Comparison of ENCODE assay signal across 10 mouse cellular contexts in genomic region chr9:73560037-73560436, GRCm38 (mm10).
DNase-seq lines count a peak whose midpoint lies in the region; ATAC-seq lines count a peak whose summit lies in the region.
"Had no signal": no experiment of that assay in that cellular context is flagged by ENCODE, and none has a peak within 500 bp of the region (broad histone marks: within the 10 kb centered on the region; RNA-seq: fewer than 3 reads in every experiment).

No protein-coding gene starts in this region.

- WGBS in hindbrain, embryonic 11.5 days: 74% methylated on average over 5 of the region's 5 CpGs

- intact Hi-C loops in left cerebral cortex, postnatal 10 days (cut with DNase I): no loop called here
- intact Hi-C loops in left cerebral cortex, postnatal 36 days (cut with DNase I): loop anchor here (10.0 kb wide), 1 partner anchor 395 kb away; no protein-coding TSS in a partner anchor
- intact Hi-C loops in gastrocnemius, postnatal 14 days (cut with DNase I; ENCODE audit: low total_unique reads): no loop called here

- H3K4me2 ChIP-seq in hindbrain, embryonic 11.5 days (replicated peaks; ENCODE audit: low read depth, low read length): no peak overlapping the region

- no peak overlapping the region for H3K9ac ChIP-seq in hindbrain, embryonic 11.5 days (ENCODE audit: low read depth, low read length)

- H3K4me3 ChIP-seq in hindbrain, embryonic 11.5 days (ENCODE audit: low read depth, low read length): no peak overlapping the region

- no peak for ATAC-seq in hindbrain, embryonic 11.5 days (ENCODE audit: low FRiP score)
- ATAC-seq: inflammation-experienced regulatory T-cells, adult 6 months had no signal

- no peaks in the 10 kb centered on the region for H3K27me3 ChIP-seq in hindbrain, embryonic 11.5 days (ENCODE audit: control insufficient read depth, insufficient read depth, low read length)

- no peaks in the 10 kb centered on the region for H3K4me1 ChIP-seq in hindbrain, embryonic 11.5 days (replicated peaks; ENCODE audit: control insufficient read depth, insufficient read depth, low read length)

- H3K9me3 ChIP-seq in hindbrain, embryonic 11.5 days (ENCODE audit: control insufficient read depth, low read length): no peaks in the 10 kb centered on the region

- no peaks in the 10 kb centered on the region for H3K36me3 ChIP-seq in hindbrain, embryonic 11.5 days (ENCODE audit: control insufficient read depth, insufficient read depth, low read length)
- H3K36me3 ChIP-seq: G1E had no signal

- H3K27ac ChIP-seq in hindbrain, embryonic 11.5 days (ENCODE audit: low read depth, low read length): no peak overlapping the region

- peak; percentile 3 to 40 for DNase-seq in left cerebral cortex, postnatal 10 days (ENCODE audit: extremely low spot score in 1 of 2, low spot score in 2 of 2)
- DNase-seq in left cerebral cortex, postnatal 36 days (ENCODE audit: low spot score in 2 of 2): no peak
- DNase-seq in adrenal gland, adult 8-10 months: peak; percentile 81
- DNase-seq in gastrocnemius, postnatal 14 days: peak; percentile 48
- DNase-seq in kidney, postnatal 10 days: peak; percentile 81
- no peak for DNase-seq in thymus, postnatal 0 days (ENCODE audit: low spot score)
- no peak for DNase-seq in thymus, postnatal 14 days
- no peak for DNase-seq in hindbrain, embryonic 11.5 days (ENCODE audit: low spot score)

Comparison
In these comparisons a context has a peak if more than half of its experiments do, and no peak if none do; other contexts are left out.
1. DNase-seq: peak in left cerebral cortex, postnatal 10 days (2 of 2), adrenal gland, adult 8-10 months (single experiment), gastrocnemius, postnatal 14 days (single experiment) and kidney, postnatal 10 days (single experiment); none in left cerebral cortex, postnatal 36 days (0 of 2), thymus, postnatal 0 days (single experiment), thymus, postnatal 14 days (single experiment) and hindbrain, embryonic 11.5 days (single experiment).